Mouse (Mus musculus) bone marrow macrophage, adult 2 months (primary cell): ENCODE results near the gene Wdr92. TPM values are rescaled to one million over a fixed set of nuclear protein-coding genes. Genes with fewer than 3 reads are reported as not detected.

Experiments used
- H3K27ac ChIP-seq: 2 replicates; pipeline ENCODE4 v1.5.1; 2012; ENCODE audit warnings: low read depth, low read length; ENCODE audit not compliant: insufficient read depth
- H3K4me1 ChIP-seq: 2 replicates; pipeline ENCODE4 v1.6.1; 2012; ENCODE audit warnings: low read length; ENCODE audit not compliant: control insufficient read depth, insufficient read depth
- H3K4me3 ChIP-seq: 2 replicates; pipeline ENCODE4 v1.5.1; 2012; ENCODE audit warnings: mild to moderate bottlenecking, low read length, moderate library complexity; ENCODE audit not compliant: insufficient read depth
- CTCF ChIP-seq: IDR thresholded peaks from 2 replicates; pipeline ENCODE4 v1.5.1; 2012; ENCODE audit warnings: low read depth, mild to moderate bottlenecking, low read length, moderate library complexity
- POLR2A ChIP-seq: IDR thresholded peaks from 2 replicates; pipeline ENCODE4 v1.6.1; 2012; ENCODE audit warnings: mild to moderate bottlenecking, low read depth, low read length, borderline replicate concordance
- polyA plus RNA-seq: library from polyadenylated mRNA; stranded (reverse); fragments of >200 nt; gene quantifications from 2 replicates; pipeline ENCODE4 v1.2.4, GENCODE M21; 2012; ENCODE audit not compliant: missing spikeins, insufficient read depth, insufficient read length

Wdr92 gene
- polyA plus RNA-seq, 1 experiment: 9.6 TPM

GRCm38 (mm10) chr11:17170938-17171729, 10.8 kb upstream of the Wdr92 start:
- Histone ChIP-seq H3K27ac (no peak overlapping the region), H3K4me3 (no peak overlapping the region), H3K4me1 (peaks cover 30% of the 10 kb centered on the region)
- TF ChIP-seq CTCF (no peak), POLR2A (no peak)

DNA sequence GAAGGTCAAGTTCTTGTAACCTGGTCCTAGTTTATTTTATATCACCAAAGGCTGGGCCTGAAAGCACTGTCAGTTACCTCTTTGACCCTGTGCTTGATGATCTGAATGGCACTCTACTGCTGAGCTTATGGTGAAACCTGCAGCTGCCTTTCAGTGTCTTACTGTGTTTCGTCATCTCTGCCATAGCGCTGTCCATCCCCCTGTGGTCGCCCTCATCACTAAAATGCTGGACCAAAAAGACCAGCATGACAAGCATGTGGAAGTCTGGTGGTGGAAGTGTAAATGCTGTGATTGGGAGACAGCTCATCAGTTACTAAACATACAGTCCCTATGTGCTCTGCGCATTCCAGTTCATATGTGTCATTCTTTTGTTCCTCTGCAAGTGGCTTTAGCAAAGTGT, 9.6 kb upstream of the Wdr92 start:
- Histone ChIP-seq H3K4me1 (peaks cover 26% of the 10 kb centered on the region), H3K27ac (no peak overlapping the region), H3K4me3 (no peak overlapping the region)
- TF ChIP-seq POLR2A: no peak
- no peak for TF ChIP-seq CTCF

DNA sequence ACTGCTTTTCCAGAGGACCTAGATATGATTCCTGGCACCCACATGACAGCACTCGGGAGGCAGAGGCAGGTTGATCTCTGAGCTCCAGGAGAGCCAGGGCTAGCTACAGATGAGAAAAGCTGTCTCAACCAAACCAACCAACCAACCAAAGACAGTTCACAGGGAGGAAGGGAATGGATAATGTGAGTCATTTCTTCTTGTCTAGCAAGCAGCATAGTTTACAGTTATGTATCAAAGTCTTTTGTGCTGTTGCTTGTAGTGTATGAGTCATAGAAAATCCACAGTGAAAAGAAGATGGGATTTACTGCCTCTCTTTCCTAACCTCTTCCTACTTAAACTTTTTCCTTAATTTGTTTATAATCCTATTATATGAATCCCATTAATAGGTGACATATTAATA, 5.3 kb upstream of the Wdr92 start:
- peaks cover 26% of the 10 kb centered on the region for H3K4me1 ChIP-seq
- no peak overlapping the region for H3K4me3 ChIP-seq
- H3K27ac ChIP-seq: no peak overlapping the region; the same call in 1 of the 2 replicates
- TF ChIP-seq POLR2A (no peak), CTCF (no peak)

- Histone ChIP-seq H3K4me1 (peaks cover 48% of the 10 kb centered on the region), H3K27ac (peak overlapping the region; percentile 76), H3K4me3 (no peak overlapping the region)
- TF ChIP-seq POLR2A (no peak), CTCF (no peak)
Observed at GRCm38 (mm10) chr11:17180753-17181152, 1.2 kb upstream of the Wdr92 start.

GRCm38 (mm10) chr11:17183165-17183564, 1.3 kb downstream of the Wdr92 start:
- peak overlapping the region; percentile 47 for H3K27ac ChIP-seq
- no peak overlapping the region for H3K4me3 ChIP-seq
- TF ChIP-seq POLR2A: no peak
- no peak for TF ChIP-seq CTCF
- H3K4me1 ChIP-seq: peaks cover 54% of the 10 kb centered on the region

DNA sequence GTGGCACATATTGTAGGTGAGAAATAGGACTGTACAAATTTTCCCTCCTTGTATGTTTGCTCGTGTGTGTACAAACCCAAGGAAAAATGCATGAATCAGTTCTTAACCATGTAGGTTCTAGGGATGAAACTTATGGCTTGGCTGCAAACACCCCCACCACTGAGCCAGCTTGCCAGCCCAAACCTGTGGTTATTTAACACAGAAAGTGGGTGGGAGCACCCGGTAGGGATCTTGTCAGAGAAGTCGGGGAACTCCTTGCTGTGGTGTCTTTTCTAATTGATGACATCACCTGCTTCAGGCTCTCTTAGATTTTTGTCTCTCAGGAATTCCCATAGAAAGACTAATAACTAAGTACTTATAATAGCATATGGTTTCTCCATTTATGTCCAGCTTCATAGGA, 5.7 kb downstream of the Wdr92 start:
- no peak overlapping the region for H3K27ac ChIP-seq
- H3K4me1 ChIP-seq: peaks cover 36% of the 10 kb centered on the region
- TF ChIP-seq POLR2A: no peak
- no peak for TF ChIP-seq CTCF
- no peak overlapping the region for H3K4me3 ChIP-seq

GRCm38 (mm10) chr11:17188786-17189185, 6.9 kb downstream of the Wdr92 start:
- peaks cover 26% of the 10 kb centered on the region for H3K4me1 ChIP-seq
- no peak overlapping the region for H3K4me3 ChIP-seq
- H3K27ac ChIP-seq: no peak overlapping the region
- TF ChIP-seq POLR2A: no peak
- no peak for TF ChIP-seq CTCF

DNA sequence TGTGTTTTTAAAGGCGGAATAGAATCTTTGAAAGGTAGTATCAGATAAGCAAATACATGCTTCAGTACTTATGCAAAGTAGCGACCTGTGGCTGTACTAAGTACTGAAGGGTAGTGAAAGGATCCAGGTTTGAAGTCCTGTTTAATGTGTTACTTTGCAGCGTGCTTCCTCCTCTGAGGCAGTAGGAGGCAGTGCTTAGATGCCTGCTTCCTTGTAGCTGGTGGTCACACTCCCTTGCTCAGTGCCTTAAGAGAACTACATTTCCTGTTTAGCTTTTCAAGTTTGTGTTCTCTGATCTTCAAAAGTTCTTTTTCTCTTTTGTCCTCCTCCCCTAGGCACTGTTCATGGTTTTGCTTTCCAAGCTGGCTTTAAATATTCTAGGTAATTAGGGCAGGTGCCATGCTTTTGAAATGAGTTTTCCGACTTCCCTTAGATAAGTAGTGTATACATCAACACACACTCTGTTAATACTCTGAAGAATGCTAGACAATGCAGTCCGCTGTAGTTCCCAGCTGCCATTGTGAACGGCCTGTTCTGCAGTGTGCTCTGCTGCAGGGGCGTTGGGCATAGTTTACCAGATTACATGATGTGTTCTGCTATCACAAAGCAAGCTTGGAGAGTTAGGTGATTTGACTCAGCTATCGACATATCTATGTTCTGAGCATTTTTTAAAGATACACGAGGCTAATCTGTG, 10.4 kb downstream of the Wdr92 start:
- Histone ChIP-seq H3K4me1 (peaks cover 7% of the 10 kb centered on the region), H3K27ac (no peak overlapping the region), H3K4me3 (no peak overlapping the region)
- no peak for TF ChIP-seq POLR2A
- TF ChIP-seq CTCF: no peak

DNA sequence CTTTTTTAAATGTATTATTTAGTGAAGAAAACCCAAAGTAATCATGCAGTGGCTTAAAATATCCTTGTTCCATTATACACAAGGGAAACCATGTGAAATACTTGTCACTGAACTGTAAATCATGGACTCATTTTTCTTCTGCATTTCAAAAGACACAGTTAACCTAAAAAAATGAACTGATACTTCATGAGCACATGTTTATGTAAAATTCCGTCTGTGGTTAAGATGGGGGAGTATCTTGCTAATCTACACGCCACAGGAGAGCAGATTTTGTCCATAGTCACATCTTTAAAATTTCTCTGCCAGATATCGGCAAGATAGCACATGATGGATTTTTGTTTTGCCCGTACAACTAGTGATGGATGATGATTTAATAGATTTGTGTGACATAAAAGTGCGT, 17.3 kb downstream of the Wdr92 start:
- Histone ChIP-seq H3K4me1 (no peaks in the 10 kb centered on the region), H3K4me3 (no peak overlapping the region), H3K27ac (no peak overlapping the region)
- no peak for TF ChIP-seq CTCF
- no peak for TF ChIP-seq POLR2A

DNA sequence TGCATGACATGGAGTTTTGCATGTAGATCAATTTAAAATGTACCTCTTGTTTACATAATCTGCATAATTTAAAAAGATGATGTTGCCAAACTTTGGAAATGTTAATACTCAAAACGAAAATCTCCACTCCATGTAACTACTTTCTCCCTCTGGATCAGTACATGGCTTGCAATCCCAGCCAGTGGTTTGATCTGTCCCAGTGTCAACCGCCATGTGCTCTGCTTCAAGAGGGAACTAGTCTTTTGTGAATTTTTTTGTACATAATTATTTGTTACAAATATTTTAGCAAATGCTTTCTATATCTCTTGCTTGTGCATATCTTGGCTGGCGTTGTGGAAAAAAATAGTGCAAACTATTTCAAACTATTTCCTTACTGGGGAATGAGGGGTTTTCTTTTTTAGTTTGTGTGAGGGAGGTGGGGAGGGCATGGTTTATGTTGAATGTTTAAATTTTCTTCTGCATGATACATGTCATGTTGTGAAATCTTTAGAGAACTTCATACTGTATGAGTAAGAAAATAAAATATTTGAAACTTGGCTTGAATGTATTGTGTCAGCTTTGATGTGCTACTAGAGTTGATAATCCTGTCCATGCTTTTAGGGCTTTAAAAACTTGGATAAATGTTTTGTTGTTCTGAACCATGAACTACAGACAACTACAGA, 18.1 kb downstream of the Wdr92 start:
- H3K27ac ChIP-seq: no peak overlapping the region
- no peak for TF ChIP-seq POLR2A
- no peak for TF ChIP-seq CTCF
- H3K4me1 ChIP-seq: no peaks in the 10 kb centered on the region
- no peak overlapping the region for H3K4me3 ChIP-seq
